Mouse (Mus musculus): ENCODE data around the gene Shc4. TPM values are rescaled to one million over a fixed set of nuclear protein-coding genes. Genes with fewer than 3 reads are reported as not detected.

Gene Shc4
- total RNA-seq, 4 experiments from 2014 or later, result 4.9 to 6.3 (median 5.3) TPM

Other genes with a start within 250 kb of the Shc4 start
- gene Gm9913, start 219.1 kb downstream of the Shc4 start, total RNA-seq (2022), result under 1 TPM; 0.19 to 0.37 (median 0.32) TPM
- gene Fbn1, start 216.2 kb downstream of the Shc4 start, total RNA-seq (2022), result 10 to 100 TPM in 2 of 4 experiments, 1 to 10 TPM in 2; 9.0 to 10.6 (median 9.7) TPM
- 1 to 10 TPM; 3.4 to 4.2 (median 3.9) TPM for gene Cep152, start 99.0 kb downstream of the Shc4 start, total RNA-seq (2022)
- 100 to 1,000 TPM; 230 to 253 (median 230) TPM for gene Eid1, start 51.1 kb downstream of the Shc4 start, total RNA-seq (2022)
- gene Secisbp2l, start 58.7 kb upstream of the Shc4 start, total RNA-seq (2022), result 10 to 100 TPM; 91.9 to 95.3 (median 94.9) TPM
- gene Galk2, start 135.0 kb upstream of the Shc4 start, total RNA-seq (2022), result 10 to 100 TPM; 30.9 to 36.3 (median 32.6) TPM
- gene Cops2, start 135.0 kb upstream of the Shc4 start, total RNA-seq (2022), result 100 to 1,000 TPM in 3 of 4 experiments, 10 to 100 TPM in 1; 95.0 to 114 (median 109) TPM